Mouse (Mus musculus) embryonic facial prominence, embryonic 12.5 days (tissue): ENCODE measurements around the gene Gcc2. TPM values are rescaled to one million over a fixed set of nuclear protein-coding genes. Genes with fewer than 3 reads are reported as not detected.
A peak's percentile ranks its signal among the peaks of the same experiment; 100 is the strongest.
"Not testable (repeated sequence)": the region's sequence is repeated elsewhere in the genome, so short reads cannot be mapped to it uniquely, and the experiment has no call there.

ENCODE experiments used
- ATAC-seq: fragments of 200-750 bp; cut with Nextera tagmentation; 2 replicates; pipeline ENCODE4 v1.8.0; 2017; ENCODE audit not compliant: insufficient number of reproducible peaks, insufficient read depth, low FRiP score, low TSS enrichment
- H3K27ac ChIP-seq: fragments of 300-500 bp; sonication (generic); 2 replicates; pipeline ENCODE4 v1.5.1; 2016; ENCODE audit warnings: mild to moderate bottlenecking
- H3K27me3 ChIP-seq: fragments of 300-500 bp; sonication (generic); 2 replicates; pipeline ENCODE4 v1.6.1; 2016; ENCODE audit warnings: mild to moderate bottlenecking, moderate library complexity
- H3K36me3 ChIP-seq: fragments of 300-500 bp; sonication (generic); 2 replicates; pipeline ENCODE4 v1.6.1; 2016; ENCODE audit warnings: mild to moderate bottlenecking
- H3K4me1 ChIP-seq: fragments of 300-500 bp; sonication (generic); 2 replicates; pipeline ENCODE4 v1.6.1; 2016
- H3K4me2 ChIP-seq: fragments of 300-500 bp; sonication (generic); replicated peaks from 2 replicates; pipeline ENCODE4 v1.6.1; 2016; ENCODE audit warnings: mild to moderate bottlenecking, moderate library complexity
- H3K4me3 ChIP-seq: fragments of 300-500 bp; sonication (generic); 2 replicates; pipeline ENCODE4 v1.5.1; 2016; ENCODE audit warnings: mild to moderate bottlenecking
- H3K9ac ChIP-seq: fragments of 300-500 bp; sonication (generic); 2 replicates; pipeline ENCODE4 v1.6.1; 2016; ENCODE audit warnings: mild to moderate bottlenecking, moderate library complexity
- H3K9me3 ChIP-seq: fragments of 300-500 bp; sonication (generic); 2 replicates; pipeline ENCODE4 v1.6.1; 2016; ENCODE audit warnings: mild to moderate bottlenecking, moderate library complexity
- WGBS: fragments of 180-500 bp; shearing (Covaris S2); methylation state at CpG from one replicate; pipeline ENCODE4 v1.1.7; 2016; 5-methylcytosine and 5-hydroxymethylcytosine counted together
- polyA plus RNA-seq: library from polyadenylated mRNA; unstranded; fragments of >200 nt; fragmentation: Nextera tagmentation; extraction: Ambion mirVana; gene quantifications from 2 replicates; pipeline ENCODE4 v1.2.1, GENCODE M21; 2016

Gcc2 gene
- polyA plus RNA-seq, 1 experiment from 2014 or later, result 64.5 TPM

GRCm38 (mm10) chr10:58330635-58331034, 75.3 kb downstream of the Gcc2 start:
- Histone ChIP-seq H3K4me3 (no peak overlapping the region), H3K4me1 (peaks cover 8% of the 10 kb centered on the region; the same call in 1 of the 2 replicates), H3K9ac (no peak overlapping the region), H3K4me2 (no peak overlapping the region), H3K27ac (no peak overlapping the region), H3K9me3 (no peaks in the 10 kb centered on the region), H3K27me3 (no peaks in the 10 kb centered on the region), H3K36me3 (no peaks in the 10 kb centered on the region)
- no peak for ATAC-seq

GRCm38 (mm10) chr10:58331741-58332140, 76.4 kb downstream of the Gcc2 start:
- Histone ChIP-seq H3K27ac (no peak overlapping the region), H3K4me3 (no peak overlapping the region), H3K36me3 (no peaks in the 10 kb centered on the region), H3K9me3 (no peaks in the 10 kb centered on the region), H3K4me2 (no peak overlapping the region), H3K9ac (no peak overlapping the region), H3K27me3 (no peaks in the 10 kb centered on the region), H3K4me1 (no peaks in the 10 kb centered on the region)
- no peak for ATAC-seq

GRCm38 (mm10) chr10:58333414-58333813, 78.1 kb downstream of the Gcc2 start:
- H3K4me3 ChIP-seq, result no peak overlapping the region
- no peaks in the 10 kb centered on the region for H3K27me3 ChIP-seq
- no peaks in the 10 kb centered on the region for H3K9me3 ChIP-seq
- no peaks in the 10 kb centered on the region for H3K36me3 ChIP-seq
- H3K9ac ChIP-seq, result no peak overlapping the region
- no peak for ATAC-seq
- WGBS, result 87% methylated on average over 5 of the region's 5 CpGs
- H3K4me1 ChIP-seq, result peaks cover 7% of the 10 kb centered on the region; the same call in 1 of the 2 replicates
- H3K27ac ChIP-seq, result no peak overlapping the region
- no peak overlapping the region for H3K4me2 ChIP-seq

- H3K9me3 ChIP-seq, result no peaks in the 10 kb centered on the region
- peaks cover 8% of the 10 kb centered on the region; the same call in 1 of the 2 replicates for H3K4me1 ChIP-seq
- no peaks in the 10 kb centered on the region for H3K36me3 ChIP-seq
- no peak overlapping the region for H3K4me3 ChIP-seq
- H3K4me2 ChIP-seq, result no peak overlapping the region
- no peak overlapping the region for H3K9ac ChIP-seq
- no peaks in the 10 kb centered on the region for H3K27me3 ChIP-seq
- WGBS, result 92% methylated on average over 1 of the region's 1 CpGs
- ATAC-seq, result no peak
- no peak overlapping the region for H3K27ac ChIP-seq
Measured at GRCm38 (mm10) chr10:58336156-58336555, 80.9 kb downstream of the Gcc2 start.

- not testable (repeated sequence) for H3K27me3 ChIP-seq, H3K4me2 ChIP-seq, H3K4me3 ChIP-seq, H3K4me1 ChIP-seq, H3K36me3 ChIP-seq, H3K9ac ChIP-seq, H3K27ac ChIP-seq, H3K9me3 ChIP-seq, ATAC-seq
- 83% methylated on average over 4 of the region's 4 CpGs for WGBS
Measured at GRCm38 (mm10) chr10:58337091-58337490, 81.8 kb downstream of the Gcc2 start.

- 25% methylated on average over 1 of the region's 1 CpGs for WGBS
- no peaks in the 10 kb centered on the region for H3K9me3 ChIP-seq
- no peaks in the 10 kb centered on the region for H3K36me3 ChIP-seq
- no peak overlapping the region for H3K27ac ChIP-seq
- peaks cover 10% of the 10 kb centered on the region; the same call in 1 of the 2 replicates for H3K4me1 ChIP-seq
- ATAC-seq, result no peak
- no peak overlapping the region for H3K9ac ChIP-seq
- H3K4me2 ChIP-seq, result no peak overlapping the region
- no peaks in the 10 kb centered on the region for H3K27me3 ChIP-seq
- no peak overlapping the region for H3K4me3 ChIP-seq
Measured at GRCm38 (mm10) chr10:58338590-58338989, 83.3 kb downstream of the Gcc2 start.

- WGBS, result 56% methylated on average over 2 of the region's 2 CpGs
- H3K36me3 ChIP-seq, result no peaks in the 10 kb centered on the region
- no peaks in the 10 kb centered on the region for H3K9me3 ChIP-seq
- no peak overlapping the region for H3K4me2 ChIP-seq
- no peak for ATAC-seq
- no peak overlapping the region for H3K9ac ChIP-seq
- peaks cover 10% of the 10 kb centered on the region; the same call in 1 of the 2 replicates for H3K4me1 ChIP-seq
- H3K27me3 ChIP-seq, result no peaks in the 10 kb centered on the region
- 0 out of 2 replicates have a peak overlapping the region, but pooled peaks have one; percentile 17 for H3K27ac ChIP-seq
- H3K4me3 ChIP-seq, result no peak overlapping the region
Measured at GRCm38 (mm10) chr10:58341685-58342084, 86.4 kb downstream of the Gcc2 start.

- Histone ChIP-seq H3K27me3 (no peaks in the 10 kb centered on the region), H3K27ac (0 out of 2 replicates have a peak overlapping the region, but pooled peaks have one; percentile 17), H3K4me2 (no peak overlapping the region), H3K9me3 (no peaks in the 10 kb centered on the region), H3K4me3 (no peak overlapping the region), H3K36me3 (no peaks in the 10 kb centered on the region), H3K4me1 (peaks cover 10% of the 10 kb centered on the region; the same call in 1 of the 2 replicates), H3K9ac (no peak overlapping the region)
- no peak for ATAC-seq
- 88% methylated on average over 2 of the region's 2 CpGs for WGBS
Measured at GRCm38 (mm10) chr10:58342199-58342598, 86.9 kb downstream of the Gcc2 start.

- no peak overlapping the region for H3K4me3 ChIP-seq
- H3K36me3 ChIP-seq, result no peaks in the 10 kb centered on the region
- H3K4me1 ChIP-seq, result peaks cover 3% of the 10 kb centered on the region; the same call in 1 of the 2 replicates
- no peaks in the 10 kb centered on the region for H3K9me3 ChIP-seq
- no peak overlapping the region for H3K27ac ChIP-seq
- no peak for ATAC-seq
- no peak overlapping the region for H3K4me2 ChIP-seq
- 92% methylated on average over 3 of the region's 3 CpGs for WGBS
- H3K9ac ChIP-seq, result no peak overlapping the region
- no peaks in the 10 kb centered on the region for H3K27me3 ChIP-seq
Measured at GRCm38 (mm10) chr10:58343552-58343951, 88.3 kb downstream of the Gcc2 start.

- no peak overlapping the region for H3K27ac ChIP-seq
- H3K36me3 ChIP-seq, result no peaks in the 10 kb centered on the region
- no peak overlapping the region for H3K4me3 ChIP-seq
- H3K27me3 ChIP-seq, result no peaks in the 10 kb centered on the region
- H3K4me1 ChIP-seq, result no peaks in the 10 kb centered on the region
- H3K9me3 ChIP-seq, result no peaks in the 10 kb centered on the region
- WGBS, result 86% methylated on average over 3 of the region's 3 CpGs
- no peak overlapping the region for H3K9ac ChIP-seq
- no peak overlapping the region for H3K4me2 ChIP-seq
- no peak for ATAC-seq
Measured at GRCm38 (mm10) chr10:58350600-58350999, 95.3 kb downstream of the Gcc2 start.

GRCm38 (mm10) chr10:58351670-58352069, 96.4 kb downstream of the Gcc2 start:
- H3K4me3 ChIP-seq, result no peak overlapping the region
- no peak overlapping the region for H3K27ac ChIP-seq
- ATAC-seq, result no peak
- no peaks in the 10 kb centered on the region for H3K9me3 ChIP-seq
- H3K36me3 ChIP-seq, result no peaks in the 10 kb centered on the region
- H3K4me1 ChIP-seq, result no peaks in the 10 kb centered on the region
- no peak overlapping the region for H3K4me2 ChIP-seq
- 96% methylated on average over 2 of the region's 2 CpGs for WGBS
- no peak overlapping the region for H3K9ac ChIP-seq
- H3K27me3 ChIP-seq, result no peaks in the 10 kb centered on the region

- no peaks in the 10 kb centered on the region for H3K4me1 ChIP-seq
- H3K36me3 ChIP-seq, result no peaks in the 10 kb centered on the region
- no peaks in the 10 kb centered on the region for H3K27me3 ChIP-seq
- no peak overlapping the region for H3K4me3 ChIP-seq
- no peaks in the 10 kb centered on the region for H3K9me3 ChIP-seq
- H3K27ac ChIP-seq, result no peak overlapping the region
- no peak overlapping the region for H3K9ac ChIP-seq
- H3K4me2 ChIP-seq, result no peak overlapping the region
- ATAC-seq, result no peak
- 76% methylated on average over 3 of the region's 3 CpGs for WGBS
Measured at GRCm38 (mm10) chr10:58352364-58352763, 97.1 kb downstream of the Gcc2 start.

GRCm38 (mm10) chr10:58354561-58354960, 99.3 kb downstream of the Gcc2 start:
- ATAC-seq, result no peak
- WGBS, result 37% methylated on average over 3 of the region's 3 CpGs
- Histone ChIP-seq H3K4me3 (no peak overlapping the region), H3K9ac (no peak overlapping the region), H3K27ac (no peak overlapping the region), H3K4me2 (no peak overlapping the region), H3K27me3 (no peaks in the 10 kb centered on the region), H3K36me3 (no peaks in the 10 kb centered on the region), H3K4me1 (no peaks in the 10 kb centered on the region), H3K9me3 (no peaks in the 10 kb centered on the region)
